9 mouse cellular contexts compared by ENCODE assay signal in the genomic region with DNA sequence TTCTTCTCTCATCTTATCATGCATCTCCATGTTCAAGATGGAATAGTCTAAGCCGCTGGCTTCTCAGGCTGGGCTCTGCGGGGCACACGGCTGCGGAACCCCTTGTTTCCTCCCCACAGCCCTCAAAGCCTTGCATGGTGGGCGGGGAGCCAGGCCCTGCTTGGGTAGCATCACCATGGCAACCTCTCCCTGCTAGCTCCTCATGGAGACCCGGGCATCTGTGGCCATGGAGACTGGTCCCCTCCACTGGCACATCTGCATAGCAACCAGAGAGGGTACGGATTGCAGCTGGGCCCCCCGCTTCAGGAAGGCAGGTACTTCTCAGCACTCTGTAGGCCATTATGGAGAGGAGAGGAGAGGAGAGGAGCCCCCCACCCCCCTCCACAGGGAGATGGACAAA. TPM values are rescaled to one million over a fixed set of nuclear protein-coding genes. Genes with fewer than 3 reads are reported as not detected.
DNase-seq lines count a peak whose midpoint lies in the region; ATAC-seq lines count a peak whose summit lies in the region.
"Had no signal": no experiment of that assay in that cellular context is flagged by ENCODE, and none has a peak within 500 bp of the region (broad histone marks: within the 10 kb centered on the region; RNA-seq: fewer than 3 reads in every experiment).

No protein-coding gene starts in this region.

- no peaks in the 10 kb centered on the region for H3K36me3 ChIP-seq in forebrain, embryonic 15.5 days
- no peaks in the 10 kb centered on the region for H3K36me3 ChIP-seq in intestine, embryonic 16.5 days (ENCODE audit: control insufficient read depth, insufficient read depth, low read length)
- H3K36me3 ChIP-seq: liver, embryonic 12.5 days had no signal

- peak overlapping the region; percentile 8; the same call in 1 of the 2 replicates for H3K4me3 ChIP-seq in forebrain, embryonic 15.5 days
- no peak overlapping the region for H3K4me3 ChIP-seq in intestine, embryonic 16.5 days (ENCODE audit: low read length)
- H3K4me3 ChIP-seq: liver, embryonic 12.5 days had no signal

- H3K4me1 ChIP-seq in forebrain, embryonic 15.5 days, result peaks cover 71% of the 10 kb centered on the region
- no peaks in the 10 kb centered on the region for H3K4me1 ChIP-seq in intestine, embryonic 16.5 days (ENCODE audit: control insufficient read depth, insufficient read depth, low read length)
- H3K4me1 ChIP-seq: liver, embryonic 12.5 days had no signal

- WGBS in forebrain, embryonic 15.5 days, result 4% methylated on average over 8 of the region's 8 CpGs
- 48% methylated on average over 8 of the region's 8 CpGs for WGBS in intestine, embryonic 16.5 days

- intact Hi-C loops in left cerebral cortex, postnatal 4 days (cut with DNase I), result no loop called here

- H3K9me3 ChIP-seq in forebrain, embryonic 15.5 days, result no peaks in the 10 kb centered on the region
- no peaks in the 10 kb centered on the region for H3K9me3 ChIP-seq in intestine, embryonic 16.5 days (ENCODE audit: control insufficient read depth, low read length)
- H3K9me3 ChIP-seq: liver, embryonic 12.5 days had no signal

- peak overlapping the region; percentile 35 for H3K4me2 ChIP-seq in forebrain, embryonic 15.5 days (replicated peaks)
- no peak overlapping the region for H3K4me2 ChIP-seq in intestine, embryonic 16.5 days (ENCODE audit: low read depth, low read length)
- H3K4me2 ChIP-seq: liver, embryonic 12.5 days had no signal

- 0 out of 2 replicates have a peak overlapping the region, but pooled peaks have one; percentile 23 for H3K9ac ChIP-seq in forebrain, embryonic 15.5 days (replicated peaks)
- H3K9ac ChIP-seq in intestine, embryonic 16.5 days (ENCODE audit: low read depth, low read length), result no peak overlapping the region
- H3K9ac ChIP-seq: liver, embryonic 12.5 days had no signal

- ATAC-seq in forebrain, embryonic 15.5 days (replicated peaks), result peak; percentile 86
- no peak for ATAC-seq in intestine, embryonic 16.5 days
- ATAC-seq in activated CD4-positive, CD25-positive, alpha-beta regulatory T cell, adult 4 months, result no peak
- ATAC-seq: liver, embryonic 12.5 days; Patski had no signal

- no peaks in the 10 kb centered on the region for H3K27me3 ChIP-seq in forebrain, embryonic 15.5 days
- no peaks in the 10 kb centered on the region for H3K27me3 ChIP-seq in intestine, embryonic 16.5 days (replicated peaks; ENCODE audit: control insufficient read depth, insufficient read depth, low read length)
- H3K27me3 ChIP-seq: Patski had no signal

- peak; percentile 91 for DNase-seq in right cerebral cortex, postnatal 10 days (ENCODE audit: low spot score in 2 of 2)
- no peak for DNase-seq in right cerebral cortex, adult 18-20 months
- peak; percentile 89 for DNase-seq in left cerebral cortex, postnatal 4 days
- no peak for DNase-seq in ovary, postnatal 36 days (ENCODE audit: low spot score)

- H3K27ac ChIP-seq in forebrain, embryonic 15.5 days (replicated peaks), result peak overlapping the region; percentile 80
- no peak overlapping the region for H3K27ac ChIP-seq in intestine, embryonic 16.5 days (ENCODE audit: low read length)
- H3K27ac ChIP-seq: liver, embryonic 12.5 days had no signal

RNA-seq across cellular contexts. Expression of gene Tpra1, which starts 40.5 kb away (rescaled TPM):
- polyA plus RNA-seq in forebrain, embryonic 15.5 days (2015; fragmentation: Nextera tagmentation; extraction: Ambion mirVana), result 61.5 and 64.1 TPM in 2 replicates
- total RNA-seq in left cerebral cortex, postnatal 4 days (2021), result 10 to 100 TPM; 37.2 to 41.2 TPM
- polyA plus RNA-seq in intestine, embryonic 16.5 days (2015; fragmentation: Nextera tagmentation; extraction: Ambion mirVana), result 73.7 and 77.0 TPM in 2 replicates
- polyA plus RNA-seq in activated CD4-positive, CD25-positive, alpha-beta regulatory T cell, adult 4 months (2017; shearing (Covaris generic)), result 10 to 100 TPM; 43.6 to 57.7 TPM

RNA-seq across cellular contexts. Expression of gene Mcm2, which starts 44.0 kb away (rescaled TPM):
- 70.0 and 75.2 TPM in 2 replicates for polyA plus RNA-seq in forebrain, embryonic 15.5 days (2015; fragmentation: Nextera tagmentation; extraction: Ambion mirVana)
- total RNA-seq in left cerebral cortex, postnatal 4 days (2021), result 10 to 100 TPM; 12.5 to 14.3 TPM
- polyA plus RNA-seq in intestine, embryonic 16.5 days (2015; fragmentation: Nextera tagmentation; extraction: Ambion mirVana), result 90.1 and 101 TPM in 2 replicates
- 10 to 100 TPM; 27.0 to 41.8 TPM for polyA plus RNA-seq in activated CD4-positive, CD25-positive, alpha-beta regulatory T cell, adult 4 months (2017; shearing (Covaris generic))

Comparison
In these comparisons a context has a peak if more than half of its experiments do, and no peak if none do; other contexts are left out.
1. DNase-seq: peak in right cerebral cortex, postnatal 10 days (2 of 2) and left cerebral cortex, postnatal 4 days (single experiment); none in right cerebral cortex, adult 18-20 months (single experiment) and ovary, postnatal 36 days (single experiment).